Mouse (Mus musculus) limb, embryonic 10.5 days (tissue): ENCODE measurements around the gene Dars2. TPM values are rescaled to one million over a fixed set of nuclear protein-coding genes. Genes with fewer than 3 reads are reported as not detected.
"Not testable (repeated sequence)": the region's sequence is repeated elsewhere in the genome, so short reads cannot be mapped to it uniquely, and the experiment has no call there.

ENCODE experiments used
- DNase-seq: peaks from one replicate; pipeline ENCODE4 v3.0.0-alpha.2; 2017; ENCODE audit warnings: low spot score
- H3K27ac ChIP-seq: fragments of 300-500 bp; sonication (generic); 2 replicates; pipeline ENCODE4 v1.5.1; 2016; ENCODE audit warnings: mild to moderate bottlenecking
- H3K27me3 ChIP-seq: fragments of 300-500 bp; sonication (generic); 2 replicates; pipeline ENCODE4 v1.6.1; 2016; ENCODE audit warnings: low read depth, mild to moderate bottlenecking; ENCODE audit not compliant: poor library complexity, severe bottlenecking
- H3K36me3 ChIP-seq: fragments of 300-500 bp; sonication (generic); 2 replicates; pipeline ENCODE4 v1.6.1; 2016; ENCODE audit warnings: mild to moderate bottlenecking, moderate library complexity
- H3K4me1 ChIP-seq: fragments of 300-500 bp; sonication (generic); 2 replicates; pipeline ENCODE4 v1.6.1; 2016
- H3K4me3 ChIP-seq: fragments of 300-500 bp; sonication (generic); 2 replicates; pipeline ENCODE4 v1.5.1; 2016; ENCODE audit warnings: mild to moderate bottlenecking, moderate library complexity
- H3K9me3 ChIP-seq: fragments of 300-500 bp; sonication (generic); replicated peaks from 2 replicates; pipeline ENCODE4 v1.6.1; 2016; ENCODE audit warnings: mild to moderate bottlenecking
- WGBS: fragments of 180-500 bp; shearing (Covaris S2); methylation state at CpG from one replicate; pipeline ENCODE4 v1.1.7; 2016; 5-methylcytosine and 5-hydroxymethylcytosine counted together
- polyA plus RNA-seq: library from polyadenylated mRNA; unstranded; fragments of >200 nt; fragmentation: Nextera tagmentation; extraction: Ambion mirVana; gene quantifications from 2 replicates; pipeline ENCODE4 v1.2.1, GENCODE M21; 2016

The Dars2 gene
- polyA plus RNA-seq, 1 experiment from 2014 or later: 66.7 TPM

GRCm38 (mm10) chr1:161032345-161032744 lies 38.1 kb downstream of the Dars2 start:
- peaks cover 60% of the 10 kb centered on the region for H3K36me3 ChIP-seq
- H3K4me1 ChIP-seq: peaks cover 10% of the 10 kb centered on the region
- H3K27me3 ChIP-seq: no peaks in the 10 kb centered on the region
- H3K27ac ChIP-seq: no peak overlapping the region
- H3K4me3 ChIP-seq: no peak overlapping the region
- H3K9me3 ChIP-seq: no peaks in the 10 kb centered on the region
- WGBS: 92% methylated on average over 7 of the region's 7 CpGs
- DNase-seq: no peak

- Histone ChIP-seq H3K4me3 (no peak overlapping the region), H3K9me3 (no peaks in the 10 kb centered on the region), H3K27me3 (no peaks in the 10 kb centered on the region), H3K36me3 (peaks cover 60% of the 10 kb centered on the region), H3K27ac (no peak overlapping the region), H3K4me1 (peaks cover 9% of the 10 kb centered on the region)
- no peak for DNase-seq
- WGBS: 96% methylated on average over 9 of the region's 9 CpGs
These were observed 38.6 kb downstream of the Dars2 start for GRCm38 (mm10) chr1:161031881-161032280.

- peaks cover 9% of the 10 kb centered on the region for H3K4me1 ChIP-seq
- no peak overlapping the region for H3K4me3 ChIP-seq
- H3K27me3 ChIP-seq: no peaks in the 10 kb centered on the region
- WGBS: 94% methylated on average over 3 of the region's 3 CpGs
- H3K27ac ChIP-seq: no peak overlapping the region
- peaks cover 50% of the 10 kb centered on the region for H3K36me3 ChIP-seq
- no peak for DNase-seq
- no peaks in the 10 kb centered on the region for H3K9me3 ChIP-seq
These were observed 40.4 kb downstream of the Dars2 start for GRCm38 (mm10) chr1:161030058-161030457.

- not testable (repeated sequence) for H3K4me1 ChIP-seq, H3K9me3 ChIP-seq, H3K27me3 ChIP-seq, H3K4me3 ChIP-seq, H3K27ac ChIP-seq, DNase-seq
- WGBS: 82% methylated on average over 1 of the region's 1 CpGs
- peaks cover 58% of the 10 kb centered on the region for H3K36me3 ChIP-seq
These were observed 42.0 kb downstream of the Dars2 start for GRCm38 (mm10) chr1:161028427-161028826.

GRCm38 (mm10) chr1:161027196-161027595 lies 43.3 kb downstream of the Dars2 start:
- Histone ChIP-seq H3K27me3 (no peaks in the 10 kb centered on the region), H3K4me3 (no peak overlapping the region), H3K4me1 (no peaks in the 10 kb centered on the region), H3K9me3 (no peaks in the 10 kb centered on the region), H3K36me3 (peaks cover 53% of the 10 kb centered on the region), H3K27ac (no peak overlapping the region)
- DNase-seq: no peak
- 79% methylated on average over 2 of the region's 2 CpGs for WGBS

GRCm38 (mm10) chr1:161025410-161026210 lies 44.8 kb downstream of the Dars2 start:
- WGBS: 92% methylated on average over 5 of the region's 5 CpGs
- no peak for DNase-seq
- H3K36me3 ChIP-seq: peaks cover 47% of the 10 kb centered on the region
- H3K4me3 ChIP-seq: no peak overlapping the region
- no peaks in the 10 kb centered on the region for H3K27me3 ChIP-seq
- no peaks in the 10 kb centered on the region for H3K9me3 ChIP-seq
- no peak overlapping the region for H3K27ac ChIP-seq
- no peaks in the 10 kb centered on the region for H3K4me1 ChIP-seq

GRCm38 (mm10) chr1:161020051-161020450 lies 50.4 kb downstream of the Dars2 start:
- no peaks in the 10 kb centered on the region for H3K9me3 ChIP-seq
- H3K4me1 ChIP-seq: no peaks in the 10 kb centered on the region
- 95% methylated on average over 14 of the region's 14 CpGs for WGBS
- peaks cover 55% of the 10 kb centered on the region for H3K36me3 ChIP-seq
- no peak overlapping the region for H3K4me3 ChIP-seq
- no peak for DNase-seq
- no peaks in the 10 kb centered on the region for H3K27me3 ChIP-seq
- H3K27ac ChIP-seq: no peak overlapping the region

GRCm38 (mm10) chr1:161016378-161016777 lies 54.1 kb downstream of the Dars2 start:
- Histone ChIP-seq H3K4me1 (no peaks in the 10 kb centered on the region), H3K4me3 (no peak overlapping the region)
- 94% methylated on average over 2 of the region's 2 CpGs for WGBS

GRCm38 (mm10) chr1:161010436-161010835 lies 60.0 kb downstream of the Dars2 start:
- H3K9me3 ChIP-seq: no peaks in the 10 kb centered on the region
- 89% methylated on average over 4 of the region's 4 CpGs for WGBS
- H3K27ac ChIP-seq: no peak overlapping the region
- no peak overlapping the region for H3K4me3 ChIP-seq
- no peaks in the 10 kb centered on the region for H3K27me3 ChIP-seq
- peaks cover 7% of the 10 kb centered on the region; the same call in 1 of the 2 replicates for H3K4me1 ChIP-seq
- peaks cover 47% of the 10 kb centered on the region for H3K36me3 ChIP-seq
- no peak for DNase-seq

More at GRCm38 (mm10) chr1:161016378-161016777, 54.1 kb downstream of the Dars2 start:
- Histone ChIP-seq H3K9me3 (no peaks in the 10 kb centered on the region), H3K36me3 (peaks cover 72% of the 10 kb centered on the region), H3K27ac (no peak overlapping the region), H3K27me3 (no peaks in the 10 kb centered on the region)
- DNase-seq: no peak

- peaks cover 14% of the 10 kb centered on the region for H3K4me1 ChIP-seq
- 93% methylated on average over 2 of the region's 2 CpGs for WGBS
- H3K9me3 ChIP-seq: no peaks in the 10 kb centered on the region
- no peak overlapping the region for H3K4me3 ChIP-seq
- no peak for DNase-seq
- H3K27ac ChIP-seq: no peak overlapping the region
- peaks cover 38% of the 10 kb centered on the region for H3K36me3 ChIP-seq
- no peaks in the 10 kb centered on the region for H3K27me3 ChIP-seq
These were observed 62.4 kb downstream of the Dars2 start for GRCm38 (mm10) chr1:161008038-161008437.

GRCm38 (mm10) chr1:161006471-161006870 lies 64.0 kb downstream of the Dars2 start:
- WGBS: 90% methylated on average over 5 of the region's 5 CpGs
- no peaks in the 10 kb centered on the region for H3K27me3 ChIP-seq
- H3K4me1 ChIP-seq: peaks cover 14% of the 10 kb centered on the region
- no peak overlapping the region for H3K27ac ChIP-seq
- no peak for DNase-seq
- H3K4me3 ChIP-seq: no peak overlapping the region
- no peaks in the 10 kb centered on the region for H3K9me3 ChIP-seq
- H3K36me3 ChIP-seq: peaks cover 28% of the 10 kb centered on the region

GRCm38 (mm10) chr1:161005526-161005925 lies 64.9 kb downstream of the Dars2 start:
- no peaks in the 10 kb centered on the region for H3K9me3 ChIP-seq
- H3K27ac ChIP-seq: no peak overlapping the region
- H3K4me3 ChIP-seq: no peak overlapping the region
- 71% methylated on average over 3 of the region's 3 CpGs for WGBS
- H3K4me1 ChIP-seq: peaks cover 14% of the 10 kb centered on the region
- no peaks in the 10 kb centered on the region for H3K27me3 ChIP-seq
- peaks cover 26% of the 10 kb centered on the region for H3K36me3 ChIP-seq
- DNase-seq: no peak

GRCm38 (mm10) chr1:161004942-161005341 lies 65.5 kb downstream of the Dars2 start:
- no peak overlapping the region for H3K27ac ChIP-seq
- H3K9me3 ChIP-seq: no peaks in the 10 kb centered on the region
- H3K4me1 ChIP-seq: peaks cover 14% of the 10 kb centered on the region
- no peaks in the 10 kb centered on the region for H3K27me3 ChIP-seq
- DNase-seq: no peak
- 75% methylated on average over 4 of the region's 4 CpGs for WGBS
- peaks cover 26% of the 10 kb centered on the region for H3K36me3 ChIP-seq
- H3K4me3 ChIP-seq: no peak overlapping the region
